Mouse (Mus musculus) brain, embryonic 14.5 days (tissue): ENCODE results near the gene Cdon.

Experiments
- CTCF ChIP-seq: fragments of 200-500 bp; IDR thresholded peaks from 2 replicates; pipeline ENCODE4 v1.5.1; 2012; ENCODE audit warnings: inconsistent platforms, mild to moderate bottlenecking, moderate library complexity, borderline replicate concordance; ENCODE audit not compliant: insufficient read depth, insufficient read length; ENCODE audit errors: extremely low read depth
- POLR2A ChIP-seq: fragments of 200-500 bp; IDR thresholded peaks from 2 replicates; pipeline ENCODE4 v1.6.1; 2012; ENCODE audit warnings: mild to moderate bottlenecking, inconsistent platforms, borderline replicate concordance; ENCODE audit not compliant: poor library complexity, insufficient read depth, insufficient read length, severe bottlenecking; ENCODE audit errors: extremely low read depth

DNA sequence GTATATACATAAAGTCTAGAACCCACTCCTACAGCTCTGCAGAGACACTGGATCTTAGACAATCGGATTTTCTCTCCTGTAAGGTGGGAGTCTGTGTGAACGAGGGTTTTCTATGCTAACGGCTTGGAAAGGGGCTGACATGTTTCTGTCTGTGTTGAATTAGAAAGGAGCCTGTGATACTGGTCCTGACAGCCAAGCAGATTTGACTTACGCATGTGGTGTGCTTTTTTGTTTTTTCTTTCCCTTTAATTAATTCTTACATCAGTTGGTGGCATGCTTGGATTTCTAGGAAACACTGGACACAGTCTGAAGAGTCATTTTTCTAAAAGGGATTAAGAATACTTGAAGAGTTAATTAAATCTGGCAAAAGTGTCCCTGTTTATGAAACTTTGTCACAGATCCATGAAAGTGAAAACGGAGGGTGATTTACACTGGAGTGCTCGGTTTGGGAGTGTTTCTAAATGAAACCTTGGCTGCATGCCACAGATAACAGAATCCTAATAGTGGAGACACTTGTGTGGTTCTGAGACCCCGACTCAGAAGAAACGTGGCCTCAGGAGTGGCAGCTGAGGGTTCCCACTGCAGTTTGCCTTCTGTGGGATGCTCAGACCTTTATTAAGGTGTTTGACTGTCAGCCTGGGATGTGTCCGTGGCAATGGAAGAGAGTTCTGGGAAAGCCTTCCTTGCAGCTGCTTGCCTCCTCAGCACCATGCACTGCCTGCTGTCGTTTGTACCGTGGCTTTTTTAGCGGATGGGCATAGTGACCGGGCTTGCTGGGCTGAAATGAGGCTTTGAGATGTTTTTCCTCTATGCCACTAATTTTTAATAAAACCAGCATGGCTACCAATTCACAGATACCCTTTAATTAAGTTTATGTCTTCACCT lies 61.3 kb downstream of the Cdon start:
- no peak for TF ChIP-seq POLR2A
- TF ChIP-seq CTCF, result no peak
